Comparison of ENCODE assay signal across 10 mouse cellular contexts in genomic region chr10:60690960-60691359, GRCm38 (mm10). TPM values are rescaled to one million over a fixed set of nuclear protein-coding genes. Genes with fewer than 3 reads are reported as not detected.
DNase-seq lines count a peak whose midpoint lies in the region; ATAC-seq and TF ChIP-seq lines count a peak whose summit lies in the region.
"Had no signal": no experiment of that assay in that cellular context is flagged by ENCODE, and none has a peak within 500 bp of the region (broad histone marks: within the 10 kb centered on the region; RNA-seq: fewer than 3 reads in every experiment).

No protein-coding gene starts in this region.

- 35% methylated on average over 6 of the region's 6 CpGs for WGBS in lung, adult 2 months
- 34% methylated on average over 6 of the region's 6 CpGs for WGBS in lung, postnatal 0 days

- H3K4me3 ChIP-seq in gastrocnemius, adult 2 months, result no peak overlapping the region
- no peak overlapping the region for H3K4me3 ChIP-seq in lung, adult 2 months (replicated peaks; ENCODE audit: extremely low read depth, low read depth, low read length)
- no peak overlapping the region for H3K4me3 ChIP-seq in lung, postnatal 0 days (ENCODE audit: low read depth, low read length)

- no peaks in the 10 kb centered on the region for H3K36me3 ChIP-seq in lung, postnatal 0 days (ENCODE audit: insufficient read depth, low read length)

- no peak for TF ChIP-seq EP300 in lung, postnatal 0 days (IDR thresholded peaks at IDR 0.05)

- no peak for TF ChIP-seq CTCF in gastrocnemius, adult 2 months (IDR thresholded peaks at IDR 0.05)
- no peak for TF ChIP-seq CTCF in lung, adult 2 months (IDR thresholded peaks at IDR 0.05; ENCODE audit: insufficient read depth, low read length)
- TF ChIP-seq CTCF in lung, postnatal 0 days (IDR thresholded peaks at IDR 0.05), result no peak

- no peak overlapping the region for H3K9ac ChIP-seq in lung, postnatal 0 days (replicated peaks; ENCODE audit: low read depth)

- peaks cover 21% of the 10 kb centered on the region for H3K27me3 ChIP-seq in lung, postnatal 0 days (replicated peaks; ENCODE audit: insufficient read depth, low read length)

- ATAC-seq in lung, postnatal 0 days, result peak; percentile 36

- intact Hi-C loops in gastrocnemius, adult 2 months (cut with DNase I), result no loop called here
- intact Hi-C loops in gastrocnemius, postnatal 36 days (cut with DNase I), result no loop called here

- no peak overlapping the region for H3K27ac ChIP-seq in gastrocnemius, adult 2 months
- H3K27ac ChIP-seq in lung, postnatal 0 days (ENCODE audit: low read length), result no peak overlapping the region
- H3K27ac ChIP-seq: macrophage had no signal

- H3K9me3 ChIP-seq in lung, postnatal 0 days (ENCODE audit: low read length), result no peaks in the 10 kb centered on the region

- no peak overlapping the region for H3K4me2 ChIP-seq in lung, postnatal 0 days (replicated peaks; ENCODE audit: low read depth, low read length)

- no peaks in the 10 kb centered on the region for H3K4me1 ChIP-seq in lung, adult 2 months (ENCODE audit: control insufficient read depth, insufficient read depth, low read length)
- peaks cover 2% of the 10 kb centered on the region; the same call in 1 of the 2 replicates for H3K4me1 ChIP-seq in lung, postnatal 0 days (ENCODE audit: insufficient read depth, low read depth, low read length)

- DNase-seq in gastrocnemius, adult 2 months, result peak; percentile 38
- no peak for DNase-seq in gastrocnemius, postnatal 36 days
- DNase-seq in lung, adult 18-20 months, result peak; percentile 32 to 35
- DNase-seq in lung, adult 2 months, result no peak
- DNase-seq in lung, postnatal 0 days (ENCODE audit: low spot score), result peak; percentile 28
- DNase-seq in thymus, postnatal 25 days, result peak; percentile 49
- no peak for DNase-seq in right cerebral cortex, postnatal 36 days (ENCODE audit: low spot score in 2 of 2)
- no peak for DNase-seq in layer of hippocampus, adult 11-12 months (ENCODE audit: low spot score)
- DNase-seq: cerebellum, adult 9-11 months had no signal

- no peak for TF ChIP-seq POLR2A in lung, adult 2 months (IDR thresholded peaks at IDR 0.05; ENCODE audit: borderline replicate concordance, extremely low read depth, low read depth, low read length)

RNA-seq across cellular contexts. Expression of gene Cdh23, which starts 5.3 kb away (rescaled TPM):
- total RNA-seq in gastrocnemius, adult 2 months (2021), result 1 to 10 TPM; 1.8 to 2.8 TPM
- 1 to 10 TPM; 1.7 to 2.3 TPM for total RNA-seq in gastrocnemius, postnatal 36 days (2021)
- 0.50 and 0.78 TPM in 2 replicates for polyA plus RNA-seq in lung, adult 2 months (2012; rRNA removed)
- 0.35 and 0.58 TPM in 2 replicates for polyA plus RNA-seq in lung, postnatal 0 days (2015; fragmentation: Nextera tagmentation; extraction: Ambion mirVana)

Comparison
In these comparisons a context has a peak if more than half of its experiments do, and no peak if none do; other contexts are left out.
1. DNase-seq: peak in gastrocnemius, adult 2 months (single experiment), lung, adult 18-20 months (2 of 2), lung, postnatal 0 days (single experiment) and thymus, postnatal 25 days (single experiment); none in gastrocnemius, postnatal 36 days (0 of 2), lung, adult 2 months (single experiment), right cerebral cortex, postnatal 36 days (0 of 2) and layer of hippocampus, adult 11-12 months (single experiment).